In genomic region chr12:44932954-44933353, GRCm38 (mm10) we compare ENCODE assay signal across 16 mouse cellular contexts.
A peak's percentile ranks its signal among the peaks of the same experiment; 100 is the strongest.
DNase-seq lines count a peak whose midpoint lies in the region; ATAC-seq lines count a peak whose summit lies in the region.
"Had no signal": no experiment of that assay in that cellular context is flagged by ENCODE, and none has a peak within 500 bp of the region (broad histone marks: within the 10 kb centered on the region; RNA-seq: fewer than 3 reads in every experiment).

No protein-coding gene starts in this region.

- peak; percentile 75 to 76; a peak in 3 of 4 replicates for ATAC-seq in hematopoietic stem cell, adult 5-6 weeks (replicated peaks in 1 of 2; ENCODE audit: insufficient read depth in 1 of 2, low FRiP score in 2 of 2, low TSS enrichment in 1 of 2, low read depth in 1 of 2, poor library complexity in 2 of 2, severe bottlenecking in 2 of 2)
- peak; percentile 83 for ATAC-seq in monocyte, adult 5-6 weeks (replicated peaks; ENCODE audit: insufficient number of reproducible peaks, low FRiP score, low TSS enrichment, poor library complexity, severe bottlenecking)
- ATAC-seq: forebrain, embryonic 16.5 days; hindbrain, postnatal 0 days had no signal

- DNase-seq in A20 (ENCODE audit: low read depth, low spot score): peak; percentile 67
- peak; percentile 2 for DNase-seq in B cell, adult 2 months
- no peak for DNase-seq in cerebellum, postnatal 36 days
- DNase-seq in frontal cortex, postnatal 10 days (ENCODE audit: low spot score in 2 of 2): no peak
- no peak for DNase-seq in frontal cortex, adult 2 months (ENCODE audit: extremely low spot score in 1 of 2, low spot score in 1 of 2)
- DNase-seq: adrenal gland, postnatal 10 days; cerebellum, adult 18-20 months; cerebellum, adult 9-11 months; gastrocnemius, postnatal 36 days; heart, adult 18-20 months; heart, postnatal 10 days; heart, postnatal 4 days had no signal

Comparison
In these comparisons a context has a peak if more than half of its experiments do, and no peak if none do; other contexts are left out.
1. DNase-seq: peak in A20 (single experiment) and B cell, adult 2 months (2 of 2); none in cerebellum, postnatal 36 days (0 of 2), frontal cortex, postnatal 10 days (0 of 2) and frontal cortex, adult 2 months (0 of 2).